10 mouse cellular contexts compared by ENCODE assay signal in genomic region chr8:111740994-111741393, GRCm38 (mm10). TPM values are rescaled to one million over a fixed set of nuclear protein-coding genes. Genes with fewer than 3 reads are reported as not detected.
A peak's percentile ranks its signal among the peaks of the same experiment; 100 is the strongest.
DNase-seq lines count a peak whose midpoint lies in the region; ATAC-seq and TF ChIP-seq lines count a peak whose summit lies in the region.
"Had no signal": no experiment of that assay in that cellular context is flagged by ENCODE, and none has a peak within 500 bp of the region (broad histone marks: within the 10 kb centered on the region; RNA-seq: fewer than 3 reads in every experiment).

No protein-coding gene starts in this region.

- H3K4me1 ChIP-seq in forebrain, embryonic 14.5 days (ENCODE audit: control insufficient read depth, insufficient read depth, low read length) = peaks cover 66% of the 10 kb centered on the region
- peaks cover 62% of the 10 kb centered on the region for H3K4me1 ChIP-seq in kidney, adult 2 months (ENCODE audit: control insufficient read depth, insufficient read depth, low read length)

- H3K79me2 ChIP-seq in myocyte (ENCODE audit: control insufficient read depth, insufficient read depth) = peaks cover 73% of the 10 kb centered on the region

- H3K9ac ChIP-seq in forebrain, embryonic 14.5 days (ENCODE audit: low read length) = no peak overlapping the region; the same call in 1 of the 2 replicates

- no peaks in the 10 kb centered on the region for H3K36me3 ChIP-seq in forebrain, embryonic 14.5 days (ENCODE audit: control insufficient read depth, insufficient read depth, low read length)
- H3K36me3 ChIP-seq in kidney, adult 2 months (ENCODE audit: control insufficient read depth, insufficient read depth, low read length) = no peaks in the 10 kb centered on the region
- H3K36me3 ChIP-seq in myocyte (ENCODE audit: control insufficient read depth, insufficient read depth) = no peaks in the 10 kb centered on the region

- peak overlapping the region; percentile 79 for H3K4me2 ChIP-seq in forebrain, embryonic 14.5 days (ENCODE audit: low read length)
- peak overlapping the region; percentile 90 for H3K4me2 ChIP-seq in myocyte (ENCODE audit: low read depth)

- H3K4me3 ChIP-seq in layer of hippocampus, adult 2 months = peak overlapping the region; percentile 86
- no peak overlapping the region for H3K4me3 ChIP-seq in forebrain, embryonic 14.5 days (ENCODE audit: low read depth, low read length)
- no peak overlapping the region for H3K4me3 ChIP-seq in kidney, adult 2 months (ENCODE audit: insufficient read depth, low read depth, low read length)
- H3K4me3 ChIP-seq in myocyte = peak overlapping the region; percentile 72

- no peak for TF ChIP-seq CTCF in layer of hippocampus, adult 2 months (conservative IDR thresholded peaks at IDR 0.05)
- no peak for TF ChIP-seq CTCF in kidney, adult 2 months (conservative IDR thresholded peaks at IDR 0.05; ENCODE audit: insufficient read depth, insufficient read length, low read depth, low read length)

- no peak overlapping the region for H3ac ChIP-seq in myocyte (ENCODE audit: control insufficient read depth, insufficient read length)

- no peak for DNase-seq in layer of hippocampus, adult 2 months (ENCODE audit: low spot score in 2 of 2)
- no peak for DNase-seq in layer of hippocampus, adult 11-12 months (ENCODE audit: low spot score)
- DNase-seq in forebrain, embryonic 14.5 days (ENCODE audit: low spot score) = no peak
- peak; percentile 71 for DNase-seq in kidney, adult 2 months
- DNase-seq in right cerebral cortex, adult 2 months (ENCODE audit: low spot score in 2 of 2) = no peak
- no peak for DNase-seq in layer of hippocampus, adult 9-11 months

- ATAC-seq in forebrain, embryonic 14.5 days = no peak
- ATAC-seq in monocyte, adult 5-6 weeks (replicated peaks; ENCODE audit: insufficient number of reproducible peaks, low FRiP score, low TSS enrichment, poor library complexity, severe bottlenecking) = no peak

- TF ChIP-seq POLR2A in kidney, adult 2 months (IDR thresholded peaks at IDR 0.05; ENCODE audit: low read depth, low read length) = no peak
- TF ChIP-seq POLR2A in myocyte (IDR thresholded peaks at IDR 0.05; ENCODE audit: insufficient read length, low read depth) = no peak

- no peaks in the 10 kb centered on the region for H3K27me3 ChIP-seq in forebrain, embryonic 14.5 days (replicated peaks; ENCODE audit: control insufficient read depth, insufficient read depth, low read length)
- H3K27me3 ChIP-seq in kidney, adult 2 months (replicated peaks; ENCODE audit: control insufficient read depth, insufficient read depth, low read length) = no peaks in the 10 kb centered on the region
- no peaks in the 10 kb centered on the region for H3K27me3 ChIP-seq in myocyte (ENCODE audit: control insufficient read depth, insufficient read depth, insufficient read length)

- peak overlapping the region; percentile 97; the same call in 1 of the 2 replicates for H3K27ac ChIP-seq in layer of hippocampus, adult 2 months
- no peak overlapping the region for H3K27ac ChIP-seq in forebrain, embryonic 14.5 days (ENCODE audit: low read depth, low read length)
- H3K27ac ChIP-seq in kidney, adult 2 months (ENCODE audit: insufficient read depth, low read depth, low read length) = peak overlapping the region; percentile 90

- H3K9me3 ChIP-seq in forebrain, embryonic 14.5 days (replicated peaks; ENCODE audit: control insufficient read depth, low read length) = no peaks in the 10 kb centered on the region

- 88% methylated on average over 8 of the region's 8 CpGs for WGBS in forebrain, embryonic 14.5 days
- 30% methylated on average over 8 of the region's 8 CpGs for WGBS in kidney, adult 2 months

TF ChIP-seq in myocyte, 11 proteins besides CTCF, POLR2A, EP300 and RAD21:
- TF ChIP-seq MAX (IDR thresholded peaks at IDR 0.05; ENCODE audit: low read depth) (no peak), MYOD1 (IDR thresholded peaks at IDR 0.05; ENCODE audit: control insufficient read depth in 1 of 3, insufficient read length in 2 of 3, low read depth in 2 of 3) (no peak), REST (IDR thresholded peaks at IDR 0.05; ENCODE audit: insufficient read depth, insufficient read length) (no peak), SRF (IDR thresholded peaks at IDR 0.05; ENCODE audit: control insufficient read depth, insufficient read length, low read depth) (no peak), E2F4 (IDR thresholded peaks at IDR 0.05; ENCODE audit: insufficient read depth) (no peak), TCF3 (IDR thresholded peaks at IDR 0.05; ENCODE audit: insufficient read length, low read depth) (no peak)

RNA-seq across cellular contexts. Expression of gene Bcar1, which starts 2.6 kb away (rescaled TPM):
- total RNA-seq in layer of hippocampus, adult 2 months (2021) = 10 to 100 TPM; 66.1 to 69.7 TPM
- 41.2 and 44.2 TPM in 2 replicates for polyA plus RNA-seq in forebrain, embryonic 14.5 days (2014; fragmentation: Nextera tagmentation; extraction: Ambion mirVana)
- polyA plus RNA-seq in kidney, adult 2 months (2012; rRNA removed) = 115 and 137 TPM in 2 replicates
- 81.9 TPM for polyA plus RNA-seq in myocyte (2012; fragmentation: generic; extraction: Trizol)
- not detected in 3 replicates for total RNA-seq in monocyte, adult 5-6 weeks (2017)
- total RNA-seq: granulocyte monocyte progenitor cell, adult 5-6 weeks had no signal

RNA-seq across cellular contexts. Expression of gene Ctrb1, which starts 50.2 kb away (rescaled TPM):
- not detected for total RNA-seq in layer of hippocampus, adult 2 months (2021)
- polyA plus RNA-seq in forebrain, embryonic 14.5 days (2014; fragmentation: Nextera tagmentation; extraction: Ambion mirVana) = not detected in 2 replicates
- polyA plus RNA-seq in kidney, adult 2 months (2012; rRNA removed) = 0.17 and 0.29 TPM in 2 replicates
- polyA plus RNA-seq in myocyte (2012; fragmentation: generic; extraction: Trizol) = 85.4 TPM
- total RNA-seq in monocyte, adult 5-6 weeks (2017) = not detected in 3 replicates
- total RNA-seq: granulocyte monocyte progenitor cell, adult 5-6 weeks; MEL had no signal

Comparison
In these comparisons a context has a peak if more than half of its experiments do, and no peak if none do; other contexts are left out.
1. H3K4me3 ChIP-seq: peak in layer of hippocampus, adult 2 months (single experiment) and myocyte (single experiment); none in forebrain, embryonic 14.5 days (single experiment) and kidney, adult 2 months (single experiment).
2. RNA of gene Ctrb1, which starts 50.2 kb away (polyA plus RNA-seq): 85.4 TPM in myocyte (single experiment); 0.17 to 0.29 TPM in kidney, adult 2 months and not detected in forebrain, embryonic 14.5 days; every median in the first group is over 10 times any median in the second.